Mouse (Mus musculus): ENCODE data around the gene Ift122.

The Ift122 gene

DNA sequence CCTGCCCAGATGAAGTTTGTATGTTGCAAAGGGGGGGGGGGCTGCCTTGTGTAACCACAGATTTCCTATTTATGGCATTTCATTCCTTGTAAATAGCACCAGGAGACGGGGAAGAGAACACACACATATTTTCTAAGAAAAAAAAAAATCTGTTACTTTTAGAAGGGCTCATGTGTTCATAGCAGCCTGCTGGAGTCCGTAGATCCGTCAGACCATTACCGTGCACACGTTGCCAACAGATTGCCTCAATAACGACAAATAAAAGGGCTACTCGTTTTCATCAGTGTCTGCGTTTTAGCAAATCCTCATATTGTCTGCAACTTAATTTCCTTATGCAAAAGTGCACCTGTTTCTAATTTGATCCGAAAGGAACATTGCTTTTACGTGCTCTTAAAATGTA, 73.1 kb downstream of the Ift122 start:
- no peak for DNase-seq (ENCODE audit: low read depth)

DNA sequence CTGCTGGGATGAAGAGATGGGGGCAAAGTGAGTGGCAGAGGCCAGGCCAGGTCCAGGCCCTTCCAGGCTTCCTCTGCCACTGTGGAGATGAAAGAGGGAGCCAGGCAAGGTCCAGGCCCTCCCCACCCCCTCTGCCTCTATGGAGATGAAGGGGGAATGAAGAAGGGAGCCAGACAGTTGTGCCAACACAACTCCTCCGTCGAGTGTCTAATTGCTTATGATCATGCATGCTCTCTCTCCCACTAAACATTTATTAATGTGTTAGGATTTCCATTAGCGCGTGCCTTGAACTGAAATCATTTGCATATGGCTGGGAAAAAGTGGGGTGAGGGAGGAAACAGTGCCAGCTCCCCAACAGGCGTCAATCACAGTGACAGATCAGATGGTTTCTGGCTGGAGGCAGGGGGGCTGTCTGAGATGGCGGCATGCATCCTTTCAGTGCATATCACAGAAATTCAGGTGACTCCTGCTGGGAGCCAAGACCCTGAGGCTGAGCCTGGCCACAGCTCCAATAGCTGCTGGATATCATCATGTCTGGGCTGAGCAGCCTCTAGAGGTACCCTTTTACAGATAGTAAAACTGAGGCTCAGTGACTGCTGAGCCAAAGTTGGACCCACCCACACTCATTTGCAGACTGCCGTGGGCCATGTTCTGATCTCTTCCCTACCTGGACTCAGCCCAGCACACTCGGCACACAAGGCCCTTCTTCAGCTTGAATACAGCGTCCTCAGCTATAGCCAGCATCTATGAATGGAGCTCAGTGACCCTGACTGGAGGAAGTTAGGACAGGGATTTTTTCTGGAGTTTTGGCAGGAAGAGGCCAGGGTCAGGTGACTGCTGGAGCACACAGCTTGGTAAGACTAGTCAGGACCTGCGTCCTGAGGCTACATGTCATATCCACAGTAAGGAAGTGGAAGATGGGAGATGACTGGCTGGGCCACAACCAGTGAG, 74.3 kb downstream of the Ift122 start:
- DNase-seq (ENCODE audit: low read depth): no peak

DNA sequence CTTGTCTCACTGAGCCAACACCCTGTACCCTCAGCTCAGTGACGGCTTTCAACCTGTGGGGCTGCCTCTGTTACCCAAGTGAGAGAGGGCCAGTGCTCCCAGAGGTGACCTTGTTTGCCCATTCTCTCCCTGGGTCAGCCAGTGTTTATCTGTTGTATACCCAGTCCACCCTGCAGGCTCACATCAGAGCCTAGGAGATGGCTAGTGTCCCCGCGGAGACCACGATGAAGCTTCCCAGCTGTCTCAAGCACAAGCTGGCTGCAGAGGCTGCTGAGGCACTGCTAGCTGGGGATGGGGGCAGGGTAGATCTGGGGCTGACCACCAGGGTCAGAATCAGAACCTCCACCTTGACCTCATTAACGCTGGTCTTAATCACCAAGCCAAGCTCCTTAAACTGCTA, 76.7 kb downstream of the Ift122 start:
- DNase-seq (ENCODE audit: low read depth): no peak

DNA sequence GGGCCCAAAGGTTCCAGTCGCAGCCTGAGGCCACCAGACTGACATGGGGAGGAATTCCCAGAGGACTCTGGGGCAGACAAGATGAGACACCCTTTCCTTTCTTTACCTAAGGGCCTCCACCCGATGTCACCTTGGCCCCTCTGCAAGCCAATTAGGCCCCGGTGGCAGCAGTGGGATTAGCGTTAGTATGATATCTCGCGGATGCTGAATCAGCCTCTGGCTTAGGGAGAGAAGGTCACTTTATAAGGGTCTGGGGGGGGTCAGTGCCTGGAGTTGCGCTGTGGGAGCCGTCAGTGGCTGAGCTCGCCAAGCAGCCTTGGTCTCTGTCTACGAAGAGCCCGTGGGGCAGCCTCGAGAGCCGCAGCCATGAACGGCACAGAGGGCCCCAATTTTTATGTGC, 78.4 kb downstream of the Ift122 start, which contains the start of gene Rho:
Gene Rho (plus strand): TSS at position 110 of the 400 bp plus-strand sequence.
- no peak for DNase-seq (ENCODE audit: low read depth)

- no peak for DNase-seq (ENCODE audit: low read depth)
Observed at GRCm38 (mm10) chr6:115932391-115932790, 79.1 kb downstream of the Ift122 start.

DNA sequence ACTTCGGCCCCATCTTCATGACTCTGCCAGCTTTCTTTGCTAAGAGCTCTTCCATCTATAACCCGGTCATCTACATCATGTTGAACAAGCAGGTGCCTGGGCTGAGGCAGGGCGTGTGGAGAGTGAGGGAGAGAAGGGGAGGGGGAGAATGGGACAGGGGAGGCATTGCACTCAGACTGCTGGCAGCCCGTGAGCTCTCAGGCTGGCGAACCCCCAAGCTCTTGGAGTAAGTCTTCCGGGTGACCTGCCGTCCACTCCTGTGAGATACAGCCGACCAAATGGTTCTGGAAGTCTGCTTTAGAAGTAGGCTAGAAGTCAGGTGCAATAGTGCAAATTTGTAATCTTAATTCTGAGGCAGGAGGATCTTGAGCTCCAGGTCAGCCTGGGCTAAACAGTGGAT, 82.3 kb downstream of the Ift122 start:
- DNase-seq (ENCODE audit: low read depth): no peak

DNA sequence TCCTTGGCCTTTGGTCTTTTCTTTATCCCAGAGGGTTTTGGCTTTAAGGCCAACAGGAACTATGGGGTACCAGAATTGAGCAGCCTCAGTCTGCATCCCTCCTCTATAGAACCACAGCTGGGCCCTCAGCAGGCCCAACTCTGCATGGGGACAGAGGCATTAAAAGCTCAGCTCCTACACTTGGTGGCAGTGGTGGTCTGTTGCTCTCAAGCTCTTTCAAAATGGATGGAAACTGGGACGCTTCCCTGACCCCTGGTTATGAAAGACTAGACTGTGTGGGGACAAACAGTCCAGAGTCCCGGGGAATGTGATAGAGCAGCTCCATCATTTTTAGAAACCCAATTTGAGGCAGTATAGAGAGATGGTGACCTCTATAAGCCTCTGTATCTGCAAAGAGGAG, 84.7 kb downstream of the Ift122 start:
- DNase-seq (ENCODE audit: low read depth): no peak

DNA sequence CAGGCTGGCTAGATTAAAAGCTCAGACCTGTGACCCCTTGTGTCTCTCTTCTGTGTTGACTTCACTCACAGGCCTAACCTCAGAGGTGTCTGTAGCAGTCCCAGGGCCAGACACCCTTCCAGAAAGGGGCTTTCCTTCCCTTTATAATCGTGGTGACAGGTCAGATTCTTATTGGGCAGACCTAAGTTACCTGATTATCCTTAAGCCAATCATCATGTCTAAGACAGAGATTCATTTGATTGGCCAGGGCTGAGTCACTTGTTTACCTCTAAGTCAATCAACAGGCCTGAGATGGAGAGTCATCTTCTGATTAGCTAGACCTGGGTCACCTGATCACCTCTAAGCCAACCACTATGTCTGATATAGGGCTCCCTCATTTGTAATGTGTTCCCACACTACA, 85.5 kb downstream of the Ift122 start:
- DNase-seq (ENCODE audit: low read depth): no peak

- no peak for DNase-seq (ENCODE audit: low read depth)
Observed at GRCm38 (mm10) chr6:115940603-115941002, 87.3 kb downstream of the Ift122 start.

DNA sequence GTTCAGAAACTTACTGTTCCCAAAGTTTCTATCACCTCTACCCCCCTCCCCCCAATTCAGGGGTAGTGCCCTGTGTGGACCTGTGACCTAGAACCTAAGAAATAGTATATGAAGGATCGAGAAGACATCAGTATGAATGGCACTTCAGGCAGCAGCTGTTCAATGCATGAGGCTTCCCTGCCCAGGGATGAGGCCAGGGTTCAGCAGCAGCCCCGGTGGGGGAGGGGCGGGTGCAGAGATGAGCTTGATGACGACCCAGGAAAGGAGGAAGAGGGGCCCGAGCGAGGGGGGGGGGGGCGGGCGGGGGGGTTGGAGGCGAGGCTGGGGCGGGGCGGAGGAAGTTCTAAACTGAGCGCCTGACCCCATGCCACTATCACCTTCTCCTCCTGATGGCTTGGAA, 87.9 kb downstream of the Ift122 start:
- no peak for DNase-seq (ENCODE audit: low read depth)

DNA sequence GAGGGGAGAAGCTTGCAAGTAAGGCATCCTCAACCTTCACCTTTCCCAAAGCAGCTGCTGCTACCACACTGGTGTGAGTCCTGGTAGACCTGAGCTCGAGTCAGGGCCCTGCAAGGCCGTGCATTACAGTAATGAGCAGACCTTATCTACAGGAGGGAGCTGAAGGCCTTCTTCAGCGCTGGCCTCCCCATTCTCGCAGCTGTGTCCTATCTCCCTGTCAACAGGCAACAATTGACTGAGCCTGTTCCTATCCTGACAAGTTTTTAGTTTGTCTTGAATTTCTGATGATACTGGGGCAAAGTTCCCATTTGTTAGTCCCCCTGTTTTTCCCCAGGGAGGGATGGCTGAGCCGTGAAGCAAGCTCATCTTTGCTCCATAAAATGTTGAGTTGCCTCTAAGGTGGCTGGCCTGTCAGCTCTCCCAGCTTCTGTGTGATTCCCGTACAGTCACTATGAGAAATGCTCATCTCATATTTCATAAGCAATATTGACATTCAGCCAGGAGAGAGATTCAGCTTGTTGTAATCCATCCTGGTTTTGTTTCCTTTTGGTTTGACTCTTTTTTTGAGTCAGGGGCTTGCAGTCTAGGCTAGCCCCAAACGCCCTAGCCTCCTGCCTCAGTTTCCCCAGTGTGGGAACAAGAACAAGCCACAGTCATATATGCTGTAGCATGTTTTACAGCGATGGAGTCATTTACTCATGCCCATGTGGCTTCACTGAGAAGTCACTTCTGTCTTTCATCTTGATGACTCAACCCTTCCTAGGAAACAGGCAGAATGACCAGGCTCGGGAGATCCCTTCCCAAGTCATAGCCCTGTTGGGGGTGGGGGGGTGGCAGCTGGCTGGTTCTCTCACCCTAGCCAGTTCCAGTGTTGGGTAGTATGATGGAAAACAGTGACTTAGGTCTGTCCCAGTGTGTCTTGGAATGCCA, 90.5 kb downstream of the Ift122 start:
- DNase-seq (ENCODE audit: low read depth): peak; percentile 83

DNA sequence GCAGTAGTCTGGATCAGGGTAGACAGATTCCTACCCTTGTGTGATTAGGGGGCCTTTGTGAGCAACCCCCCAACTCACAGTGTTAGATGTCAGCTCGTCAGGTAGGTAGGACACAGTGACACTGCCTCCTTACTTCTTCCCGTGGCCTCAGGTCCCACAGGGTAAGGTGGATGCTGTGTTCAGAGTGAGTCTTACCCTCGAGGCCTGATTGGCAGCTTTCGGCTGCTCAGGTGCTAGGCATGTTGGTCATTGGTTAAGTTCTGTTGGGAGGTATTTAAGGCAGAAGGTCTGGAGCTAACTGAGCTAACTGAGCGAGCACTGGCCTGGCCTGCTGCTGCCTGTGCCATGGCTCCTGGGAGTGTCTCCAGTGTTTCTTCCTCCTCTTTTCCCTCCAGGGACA, 91.4 kb downstream of the Ift122 start, which contains the start of gene H1foo:
Gene H1foo (plus strand): TSS at position 301 of the 400 bp plus-strand sequence.
- DNase-seq (ENCODE audit: low read depth): no peak

- peak; percentile 88 for DNase-seq (ENCODE audit: low read depth)
Observed at GRCm38 (mm10) chr6:115945633-115946032, 92.4 kb downstream of the Ift122 start.

- DNase-seq (ENCODE audit: low read depth): peak; percentile 76
Observed at GRCm38 (mm10) chr6:115946389-115946788, 93.1 kb downstream of the Ift122 start.

- no peak for DNase-seq (ENCODE audit: low read depth)
Observed at GRCm38 (mm10) chr6:115954506-115955074, 101.3 kb downstream of the Ift122 start.

DNA sequence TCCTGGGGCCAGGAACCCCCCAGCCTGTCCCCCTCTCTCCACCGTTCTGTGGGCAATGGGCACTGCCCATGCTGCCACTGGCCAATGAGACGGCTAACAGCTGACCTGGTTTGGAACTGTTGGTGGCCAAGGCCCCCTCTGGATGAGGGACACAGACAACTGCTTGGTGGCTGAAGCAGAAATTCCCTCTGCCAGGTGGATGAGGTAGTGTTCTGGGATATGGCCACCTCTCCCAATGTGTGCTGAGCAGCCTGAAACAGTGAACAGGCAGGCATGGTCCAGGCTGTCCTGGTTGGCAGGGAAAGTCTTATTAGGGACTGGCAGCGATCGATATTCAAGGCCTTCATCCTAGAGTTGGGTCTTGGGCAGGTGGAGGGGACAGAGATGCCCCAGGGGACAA, 101.9 kb downstream of the Ift122 start:
- DNase-seq (ENCODE audit: low read depth): no peak

DNA sequence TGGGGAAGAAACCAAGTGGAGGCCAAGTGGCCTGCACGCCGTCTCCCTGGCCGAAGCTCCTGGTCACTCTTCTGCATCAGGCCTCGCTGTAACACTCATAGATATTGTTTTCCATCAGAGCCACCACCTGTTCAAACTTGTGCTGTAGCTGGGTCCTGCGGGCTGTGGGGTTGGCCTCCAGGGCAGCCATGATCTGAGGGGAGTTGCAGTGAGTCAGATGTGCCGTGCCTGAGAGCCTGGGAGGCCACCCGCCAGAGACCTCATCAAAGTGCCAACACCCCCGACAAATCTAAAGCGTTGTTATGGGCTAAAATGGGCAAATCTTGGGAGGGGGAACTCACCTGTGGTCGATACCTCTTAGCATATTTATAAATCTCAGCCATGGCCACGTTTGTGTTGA, 102.4 kb downstream of the Ift122 start:
- DNase-seq (ENCODE audit: low read depth): no peak

GRCm38 (mm10) chr6:115956418-115956921, 103.2 kb downstream of the Ift122 start:
- no peak for DNase-seq (ENCODE audit: low read depth)

DNA sequence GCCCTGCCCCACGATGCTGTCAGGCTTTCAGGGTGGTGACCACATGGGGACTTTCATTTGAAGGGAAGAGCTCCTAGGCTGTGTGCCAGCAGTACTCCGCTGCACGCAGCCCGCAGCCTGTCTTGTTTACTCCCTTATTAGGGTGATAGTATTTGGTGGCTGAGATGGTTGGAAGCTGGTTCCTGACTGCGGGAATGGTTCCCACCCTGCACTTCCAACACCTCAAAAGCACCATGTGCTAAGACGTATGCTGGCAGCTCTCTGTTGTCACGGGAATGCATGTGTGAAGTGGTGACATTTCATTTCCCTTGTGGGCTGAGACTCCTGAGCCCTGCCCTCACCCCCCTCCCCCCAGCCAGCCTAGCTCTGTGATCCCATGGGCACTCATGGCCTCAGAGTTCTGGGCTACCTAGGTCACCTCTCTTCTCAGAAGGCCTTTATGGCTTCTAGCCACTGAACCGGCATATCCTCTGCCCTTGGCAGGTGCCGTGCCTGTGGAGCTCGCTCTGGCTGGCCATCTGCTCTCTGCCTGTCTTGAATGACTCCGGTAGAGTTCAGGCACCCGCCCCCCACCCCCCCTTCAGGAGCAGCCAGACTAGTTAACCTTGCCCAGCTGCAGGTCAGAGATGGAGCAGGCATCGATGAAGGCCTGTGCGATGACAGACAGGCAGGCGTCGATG, 103.8 kb downstream of the Ift122 start:
- peak; percentile 19 for DNase-seq (ENCODE audit: low read depth)

- DNase-seq (ENCODE audit: low read depth): no peak
Observed at GRCm38 (mm10) chr6:115957681-115958080, 104.4 kb downstream of the Ift122 start.

GRCm38 (mm10) chr6:115958445-115958844, 105.2 kb downstream of the Ift122 start:
- DNase-seq (ENCODE audit: low read depth): no peak

Measured in 416B (cell line).